Mouse (Mus musculus) urinary bladder, postnatal 25 days (tissue): ENCODE measurements at regions not wholly inside any gene's neighbourhood (a gene's known extent, or its start where the extent isn't known, plus 50 kb on each side); places are given as distances from the start of the nearest gene placed in this dataset.
"Not testable (repeated sequence)": the region's sequence is repeated elsewhere in the genome, so short reads cannot be mapped to it uniquely, and the experiment has no call there.

Source experiments
- DNase-seq: peaks from one replicate; pipeline ENCODE4 v3.0.0; 2022; ENCODE audit warnings: low spot score

GRCm38 (mm10) chr6:7120136-7120535, 164.3 kb downstream of the Sdhaf3 start:
- DNase-seq = peak; percentile 31

DNA sequence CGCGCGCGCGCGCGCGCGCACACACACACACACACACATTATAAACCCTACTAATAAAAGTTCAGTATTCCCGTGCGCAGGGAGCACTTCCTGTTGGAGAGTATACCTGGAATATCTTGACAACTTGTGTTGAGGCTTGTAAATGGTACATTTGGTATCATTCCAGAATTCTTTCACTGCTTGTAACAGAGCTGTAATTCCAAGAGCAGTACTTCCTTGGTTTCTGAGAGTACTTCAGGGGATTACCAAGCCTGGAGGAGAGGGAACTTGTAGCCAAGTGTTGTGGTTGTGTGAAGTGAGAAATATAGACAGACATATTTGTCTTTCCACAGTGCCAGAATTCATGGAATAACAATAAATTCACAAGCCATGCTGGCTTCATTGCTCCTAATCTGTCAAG, 177.2 kb downstream of the Sdhaf3 start:
- no peak for DNase-seq

DNA sequence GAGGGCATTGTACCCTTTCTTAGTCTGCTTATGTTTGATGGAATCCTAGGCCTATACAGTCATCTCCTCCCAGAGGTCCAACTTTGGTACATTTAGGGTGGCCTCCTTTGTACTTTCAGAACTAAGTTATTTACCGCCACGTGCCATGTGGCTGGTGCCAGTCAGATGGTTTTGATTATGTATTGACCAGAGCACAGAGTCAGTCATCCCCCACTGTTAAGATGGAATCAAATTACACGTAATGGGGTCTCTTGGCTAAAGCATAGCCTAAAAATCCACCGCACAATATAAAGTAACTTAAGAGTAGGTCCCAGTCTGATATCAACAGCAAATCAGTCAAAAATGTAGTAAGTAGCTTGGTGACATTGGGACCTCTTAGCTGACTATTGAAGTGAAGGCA, 178.3 kb downstream of the Sdhaf3 start:
- DNase-seq = no peak

DNA sequence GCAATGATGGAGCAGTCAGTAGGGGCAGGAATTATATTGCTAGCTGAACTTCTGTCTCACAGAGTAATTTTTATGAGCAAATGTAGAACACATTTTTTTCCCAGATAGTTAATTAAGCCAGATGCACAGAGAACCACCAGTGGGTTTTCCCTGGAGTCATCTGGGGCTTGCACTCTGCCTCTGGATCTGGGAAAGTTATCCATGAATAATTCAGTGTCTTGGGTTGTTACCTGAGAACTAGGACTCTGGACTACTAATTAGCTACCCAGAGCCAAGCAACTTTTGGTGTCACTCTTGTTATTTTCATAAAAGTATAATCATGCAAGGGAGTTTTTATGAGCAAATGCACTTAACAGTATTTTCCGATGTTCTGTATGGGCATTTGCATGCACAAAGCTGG, 179.1 kb downstream of the Sdhaf3 start:
- no peak for DNase-seq

GRCm38 (mm10) chr6:7181711-7182110, 225.9 kb downstream of the Sdhaf3 start:
- no peak for DNase-seq

- DNase-seq = no peak
These were observed 243.3 kb downstream of the Sdhaf3 start for GRCm38 (mm10) chr6:7199046-7199599.

GRCm38 (mm10) chr6:7215880-7216279, 260.1 kb downstream of the Sdhaf3 start:
- DNase-seq = peak; percentile 12

DNA sequence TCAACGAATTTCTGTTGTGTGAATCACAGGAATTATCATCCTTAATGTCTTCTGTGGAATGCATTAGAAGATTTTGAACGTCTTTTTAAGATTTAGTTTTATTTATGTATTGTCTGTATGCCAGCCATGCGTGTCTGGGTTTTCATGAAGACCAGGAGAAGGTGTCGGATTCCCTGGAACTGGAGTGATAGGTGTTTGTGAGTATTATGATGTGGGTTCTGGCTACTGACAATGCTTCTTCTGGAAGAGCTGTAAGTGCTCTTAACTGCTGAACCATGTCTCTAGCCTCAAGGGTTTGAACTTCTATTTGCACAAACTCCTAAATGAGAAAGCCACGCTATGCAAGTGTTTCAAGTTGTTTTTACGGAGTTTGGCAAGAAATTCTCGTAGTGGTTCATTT, 296.5 kb downstream of the Sdhaf3 start:
- DNase-seq = no peak

GRCm38 (mm10) chr6:7277431-7277830, 277.2 kb upstream of the Tac1 start:
- no peak for DNase-seq

DNA sequence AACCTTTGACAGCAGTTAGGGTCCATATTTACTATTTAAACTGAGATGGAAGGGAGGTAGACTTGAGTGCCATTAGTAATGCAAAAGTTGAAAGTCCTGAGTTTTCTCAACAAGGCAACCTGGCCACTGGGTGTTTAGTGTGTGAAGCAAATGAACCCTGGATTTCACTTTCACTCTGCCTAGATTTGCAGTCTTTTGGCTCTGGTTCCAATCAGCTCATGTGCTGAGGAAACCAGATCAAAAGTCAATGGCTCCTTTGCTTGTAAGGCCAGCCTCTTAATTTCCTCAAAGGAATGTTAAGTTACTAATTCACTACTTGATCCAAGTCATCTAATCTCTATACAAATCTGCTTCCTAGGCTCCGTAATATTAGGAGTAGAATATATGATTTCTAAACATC, 247.7 kb upstream of the Tac1 start:
- DNase-seq = no peak

DNA sequence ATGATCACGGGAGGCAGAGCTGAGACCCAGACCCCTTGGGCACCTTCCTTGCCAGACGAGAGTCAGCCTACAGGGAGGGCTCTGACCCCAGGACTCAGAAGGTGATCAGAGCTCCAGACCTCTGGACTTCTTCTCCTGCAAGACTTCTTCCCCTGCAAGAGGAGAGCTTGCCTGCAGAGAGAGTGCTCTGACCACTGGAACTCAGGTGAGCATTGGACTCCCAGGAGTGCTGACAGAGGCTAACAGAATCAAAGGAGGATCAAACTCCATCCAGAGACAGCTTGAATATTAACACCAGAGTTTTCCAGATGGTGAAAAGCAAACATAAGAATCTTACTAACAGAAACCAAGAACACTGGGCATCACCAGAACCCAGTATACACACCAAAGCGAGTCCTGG, 241.2 kb upstream of the Tac1 start:
- DNase-seq = no peak

GRCm38 (mm10) chr6:7326974-7327373, 227.7 kb upstream of the Tac1 start:
- DNase-seq = no peak

GRCm38 (mm10) chr6:7356634-7357033, 198.0 kb upstream of the Tac1 start:
- no peak for DNase-seq

DNA sequence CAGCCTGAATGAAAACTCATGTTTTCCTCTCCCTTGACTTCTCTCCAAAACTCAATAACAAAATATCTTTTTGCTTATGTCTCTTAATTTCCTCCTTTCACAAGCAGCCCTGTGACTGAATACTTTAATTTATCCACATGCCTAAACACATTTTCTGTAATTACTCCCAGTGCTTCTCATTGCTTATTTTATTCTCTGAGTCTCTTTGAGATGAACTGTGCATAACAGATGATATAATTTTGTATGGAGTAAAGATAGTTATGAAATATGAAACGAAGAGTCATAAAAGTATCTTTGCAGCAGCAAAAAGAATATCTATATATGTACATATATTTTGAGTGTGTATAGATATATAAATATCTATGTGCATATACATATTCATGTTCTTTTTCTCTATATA, 187.5 kb upstream of the Tac1 start:
- DNase-seq = no peak

GRCm38 (mm10) chr6:7374629-7375028, 180.1 kb upstream of the Tac1 start:
- DNase-seq = no peak

DNA sequence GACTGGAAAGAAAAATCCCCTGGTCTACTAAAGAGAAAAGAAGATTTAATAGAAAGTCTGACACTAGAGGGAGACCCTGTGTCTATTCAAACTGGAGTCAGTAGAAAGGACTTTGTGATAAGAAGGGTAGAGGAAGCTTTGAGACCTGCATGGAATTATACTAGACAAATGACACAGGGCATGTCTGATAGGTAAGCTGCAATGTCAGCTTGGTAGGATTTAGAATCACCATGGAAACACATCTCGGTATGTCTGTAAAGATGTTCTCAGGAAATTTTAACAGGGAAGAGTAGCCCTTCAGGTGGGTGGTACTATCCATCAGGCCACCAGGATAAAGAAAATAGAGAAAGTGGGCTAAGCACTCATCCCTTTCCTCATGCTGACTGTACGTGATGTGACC, 178.8 kb upstream of the Tac1 start:
- no peak for DNase-seq

GRCm38 (mm10) chr6:7378651-7379050, 176.0 kb upstream of the Tac1 start:
- DNase-seq = no peak

GRCm38 (mm10) chr6:7424731-7425130, 129.9 kb upstream of the Tac1 start:
- DNase-seq = no peak

GRCm38 (mm10) chr6:7441725-7442124, 113.0 kb upstream of the Tac1 start:
- DNase-seq = no peak

DNA sequence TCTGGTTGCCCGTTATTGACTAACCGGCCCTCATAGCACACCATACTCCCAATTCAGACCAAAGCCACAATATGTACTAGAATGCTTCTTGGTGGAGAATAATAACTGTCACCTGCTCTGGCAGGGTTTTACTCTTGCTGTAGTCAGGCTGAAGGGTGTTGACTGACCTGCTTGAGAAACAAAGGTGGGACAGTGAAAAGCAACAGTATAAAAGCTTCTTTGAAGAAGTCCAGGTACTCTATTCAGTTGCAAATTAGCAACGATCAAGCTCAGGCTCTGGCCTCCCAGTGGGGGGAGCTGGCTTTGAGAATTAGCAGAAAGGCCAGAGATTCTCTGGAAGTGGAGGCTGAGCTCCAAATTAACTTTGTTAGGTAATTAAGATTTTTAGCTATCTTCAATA, 112.4 kb upstream of the Tac1 start:
- DNase-seq = not testable (repeated sequence)

- DNase-seq = no peak
These were observed 98.8 kb upstream of the Tac1 start for GRCm38 (mm10) chr6:7455881-7456280.

- no peak for DNase-seq
These were observed 90.8 kb upstream of the Tac1 start for GRCm38 (mm10) chr6:7463896-7464295.

DNA sequence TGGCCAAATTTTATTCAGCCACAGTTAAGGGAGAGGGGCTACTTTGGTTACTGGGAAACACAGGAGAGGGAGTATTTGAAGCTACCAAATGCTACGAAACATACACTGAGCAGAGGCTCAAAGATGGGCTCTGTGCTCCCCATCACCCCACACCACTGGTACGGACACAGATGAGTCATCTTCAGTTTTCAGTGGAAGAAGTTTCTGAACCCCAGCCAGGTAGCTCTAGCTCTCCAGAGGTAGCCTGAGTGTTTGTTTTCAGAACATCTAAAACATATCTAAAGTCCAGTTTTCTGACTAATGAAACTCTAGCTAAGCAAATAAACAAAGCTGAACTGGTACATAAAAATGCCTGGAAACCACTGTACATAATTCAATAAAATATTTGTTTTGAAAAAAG, 90.3 kb upstream of the Tac1 start:
- DNase-seq = no peak

GRCm38 (mm10) chr6:7472366-7473026, 82.2 kb upstream of the Tac1 start:
- peak; percentile 6 for DNase-seq
